Mouse (Mus musculus) CH12.LX (cell line): ENCODE measurements around the gene Ttc25.

Source experiments
- BHLHE40 ChIP-seq: IDR thresholded peaks from 2 replicates; pipeline ENCODE4 v1.6.1; 2011; ENCODE audit warnings: mild to moderate bottlenecking, low read depth, low read length, improper control_type of control experiment
- CTCF ChIP-seq, 2 experiments: IDR thresholded peaks in 1 of 2; conservative IDR thresholded peaks in 1 of 2; 2 replicates each; pipeline ENCODE4 v1.5.1; 2011 to 2012; ENCODE audit warnings: low read depth in 2 of 2, low read length in 2 of 2, improper control_type of control experiment in 1 of 2, inconsistent platforms in 1 of 2, mild to moderate bottlenecking in 1 of 2, moderate library complexity in 1 of 2
- EP300 ChIP-seq: IDR thresholded peaks from 2 replicates; pipeline ENCODE4 v1.6.1; 2011; ENCODE audit warnings: low read length, improper control_type of control experiment
- KAT2A ChIP-seq: IDR thresholded peaks from 2 replicates; pipeline ENCODE4 v1.6.1; 2012; ENCODE audit warnings: low read length, improper control_type of control experiment, inconsistent platforms; ENCODE audit not compliant: insufficient replicate concordance
- MAX ChIP-seq: IDR thresholded peaks from 2 replicates; pipeline ENCODE4 v1.6.1; 2011; ENCODE audit warnings: low read length, improper control_type of control experiment
- POLR2A ChIP-seq: IDR thresholded peaks from 2 replicates; pipeline ENCODE4 v1.6.1; 2011; ENCODE audit warnings: low read depth, mild to moderate bottlenecking, improper control_type of control experiment, low read length
- POLR2AphosphoS2 ChIP-seq: IDR thresholded peaks from 2 replicates; pipeline ENCODE4 v1.6.1; 2011; ENCODE audit warnings: low read depth, low read length, improper control_type of control experiment
- TCF12 ChIP-seq: IDR thresholded peaks from 2 replicates; pipeline ENCODE4 v1.6.1; 2014; ENCODE audit warnings: low read depth, mild to moderate bottlenecking, inconsistent platforms, low read length, improper control_type of control experiment
- ZKSCAN1 ChIP-seq: IDR thresholded peaks from 2 replicates; pipeline ENCODE4 v1.6.1; 2012; ENCODE audit warnings: low read depth, inconsistent platforms, low read length, improper control_type of control experiment, borderline replicate concordance

- TF ChIP-seq POLR2AphosphoS2 (0 out of 2 replicates have a peak, but pooled peaks have one; percentile 30), CTCF (conservative IDR thresholded peaks at IDR 0.05 in 1 of 2, IDR thresholded peaks at IDR 0.05 in 1 of 2; ENCODE audit: low read depth in 2 of 2, low read length in 2 of 2) (no peak), EP300 (0 out of 2 replicates have a peak, but pooled peaks have one; percentile 13), MAX (no peak), POLR2A (no peak; the same call in 1 of the 2 replicates), KAT2A (no peak), ZKSCAN1 (no peak), TCF12 (no peak), BHLHE40 (no peak; the same call in 1 of the 2 replicates)
Observed at GRCm38 (mm10) chr11:100579116-100579799, 33.9 kb downstream of the Ttc25 start.
